Mouse (Mus musculus) 3T3-L1 (cell line): ENCODE results near the gene Sae1.
A peak's percentile ranks its signal among the peaks of the same experiment; 100 is the strongest.

Experiments
- DNase-seq: peaks from one replicate; pipeline ENCODE4 v3.0.0-alpha.2; 2015; ENCODE audit warnings: low read depth, low spot score

Sae1 gene

DNA sequence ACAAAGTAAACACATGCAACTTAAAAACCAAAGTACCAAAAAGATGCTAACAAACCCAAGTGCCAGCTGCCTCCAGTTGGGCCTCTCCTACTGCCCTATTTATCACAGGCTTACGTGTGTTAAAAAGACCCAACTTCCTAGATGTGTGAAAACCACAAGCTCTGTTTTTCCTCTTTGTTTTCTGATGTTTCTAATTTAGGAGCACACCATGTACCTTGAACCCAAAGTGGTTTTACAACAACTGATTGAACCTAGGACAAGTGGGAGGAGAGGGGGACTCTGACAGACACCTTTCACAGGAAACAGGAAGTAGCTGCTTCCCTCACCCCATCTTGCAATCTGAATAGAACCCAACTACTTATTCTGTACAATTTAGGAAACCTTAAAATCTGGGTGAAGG is 23.3 kb downstream of the Sae1 start:
- no peak for DNase-seq

DNA sequence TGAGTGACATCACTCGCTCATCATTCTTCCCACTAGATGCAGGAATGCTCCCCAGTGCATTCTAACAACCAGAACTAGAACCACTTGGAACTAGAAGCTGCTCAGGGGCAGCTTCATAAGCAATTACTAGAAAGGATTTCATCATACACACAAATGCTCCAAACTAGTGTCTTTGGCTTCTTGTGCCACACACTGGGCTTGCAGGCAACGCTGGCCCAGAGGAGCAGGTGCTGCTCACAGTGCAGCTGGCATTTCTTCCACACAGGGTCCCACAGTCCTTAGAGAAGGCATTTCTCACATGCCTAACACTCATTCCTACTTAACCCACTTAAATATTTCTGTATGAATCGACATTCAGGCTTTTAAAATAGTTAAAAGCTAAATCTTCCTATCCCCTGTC is 30.0 kb downstream of the Sae1 start:
- DNase-seq = no peak

DNA sequence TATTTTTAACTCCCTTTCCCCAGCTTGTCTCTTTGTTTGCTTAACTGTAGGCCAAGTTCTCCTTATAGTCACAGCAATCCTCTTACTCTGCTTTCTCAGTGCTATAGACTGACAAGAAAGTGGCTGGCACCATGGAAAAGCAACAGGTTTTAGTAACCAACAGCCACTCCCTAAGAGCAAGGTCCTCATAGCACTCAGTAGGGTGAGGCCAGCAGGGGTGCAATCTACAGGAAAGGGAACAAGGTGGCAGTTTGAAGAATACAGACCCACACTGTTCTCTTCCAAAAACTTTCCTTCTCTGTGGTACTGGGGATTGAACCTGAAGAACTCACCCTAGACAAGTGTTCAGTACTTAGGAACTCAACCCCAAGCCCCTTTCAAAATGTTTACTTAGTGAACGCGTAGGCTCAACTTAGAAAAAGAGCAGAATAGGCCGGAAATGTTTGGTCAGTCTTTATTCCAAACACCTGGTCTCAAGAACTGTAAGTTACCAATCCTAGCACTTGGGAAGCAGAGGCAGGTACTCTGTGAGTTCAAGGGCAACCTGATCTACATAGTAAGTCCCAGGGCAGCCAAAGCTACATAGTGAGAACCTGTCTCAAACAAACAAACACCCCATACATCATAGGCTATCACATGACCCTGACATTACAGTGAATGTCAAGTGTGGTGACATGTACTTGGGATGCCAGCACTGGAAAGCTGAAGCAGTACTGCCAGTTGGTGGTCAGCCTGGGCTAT is 31.6 kb downstream of the Sae1 start:
- no peak for DNase-seq

DNA sequence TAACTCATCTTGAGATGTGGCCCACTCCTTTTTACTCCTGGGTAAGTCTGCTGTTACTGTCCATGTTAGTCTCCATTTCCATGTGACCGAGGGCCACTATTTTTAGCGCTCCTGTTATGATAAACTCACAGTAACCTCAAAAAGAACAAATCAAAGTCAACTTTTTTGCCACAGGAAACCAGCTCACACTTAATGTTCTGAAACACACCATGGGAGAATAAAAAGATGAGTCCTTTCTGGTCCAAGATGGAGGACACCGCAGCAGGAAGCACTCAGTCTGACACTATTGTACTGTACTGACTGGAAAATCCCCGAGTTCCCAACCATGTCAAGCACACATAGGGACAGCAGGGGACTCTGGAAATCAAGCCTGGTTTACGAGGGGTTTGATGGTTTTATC is 37.6 kb downstream of the Sae1 start:
- no peak for DNase-seq

DNA sequence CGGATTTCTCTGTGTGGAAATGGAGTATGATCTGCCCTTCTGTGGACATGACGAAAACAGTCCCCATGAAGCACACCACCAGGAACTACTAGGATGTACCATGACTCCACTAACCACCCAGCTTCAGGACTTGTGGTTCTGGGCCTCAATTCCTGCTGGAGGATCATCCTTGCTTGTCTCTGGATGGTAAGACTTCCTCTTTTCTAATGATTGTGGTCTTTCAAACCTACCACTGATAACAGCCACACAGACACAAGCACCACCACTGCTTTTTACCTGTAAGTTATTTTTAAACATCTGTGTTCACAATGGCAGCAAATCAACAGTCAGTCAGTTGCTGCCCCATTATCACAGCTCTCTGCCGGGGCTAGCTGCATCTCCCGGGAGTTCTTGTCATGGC is 42.3 kb downstream of the Sae1 start:
- DNase-seq = no peak

DNA sequence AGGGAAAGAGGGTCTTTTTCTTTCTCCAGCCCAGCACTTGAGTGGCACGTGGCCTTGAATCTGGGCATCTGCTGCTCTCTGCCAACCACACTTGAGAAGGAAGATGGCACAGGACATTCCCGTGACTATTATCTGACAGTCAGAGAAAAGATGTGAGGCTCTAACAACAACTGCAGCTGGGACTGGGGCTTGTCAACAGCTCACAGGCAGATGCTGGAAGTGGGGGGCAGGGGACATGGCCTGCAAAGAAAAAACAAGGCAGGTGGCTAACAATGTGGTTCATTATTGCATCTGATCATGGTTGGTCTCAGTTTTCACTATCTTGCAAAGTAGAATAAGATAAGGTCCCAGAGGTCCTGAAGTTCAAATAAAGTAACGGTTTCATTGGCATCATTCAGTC is 43.0 kb downstream of the Sae1 start:
- no peak for DNase-seq

DNA sequence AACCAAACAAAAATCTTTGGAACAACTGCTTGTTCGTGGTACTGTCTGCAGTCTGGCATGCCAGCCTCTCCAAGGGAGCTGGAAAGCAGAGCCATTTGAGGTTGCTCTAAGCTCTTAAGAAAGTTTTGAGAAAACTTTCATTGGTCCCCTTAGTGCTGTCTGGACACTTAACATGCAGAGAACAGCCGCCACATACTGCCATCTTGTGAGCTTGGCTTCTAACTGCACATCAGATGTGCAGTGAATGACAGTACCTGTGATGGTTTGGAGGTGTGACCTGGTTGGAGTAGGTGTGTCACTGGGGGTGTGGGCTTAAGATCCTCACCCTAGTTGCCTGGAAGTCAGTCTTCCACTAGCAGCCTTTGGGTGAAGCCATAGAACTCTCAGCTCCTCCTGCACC is 49.9 kb downstream of the Sae1 start:
- DNase-seq = peak; percentile 25

DNA sequence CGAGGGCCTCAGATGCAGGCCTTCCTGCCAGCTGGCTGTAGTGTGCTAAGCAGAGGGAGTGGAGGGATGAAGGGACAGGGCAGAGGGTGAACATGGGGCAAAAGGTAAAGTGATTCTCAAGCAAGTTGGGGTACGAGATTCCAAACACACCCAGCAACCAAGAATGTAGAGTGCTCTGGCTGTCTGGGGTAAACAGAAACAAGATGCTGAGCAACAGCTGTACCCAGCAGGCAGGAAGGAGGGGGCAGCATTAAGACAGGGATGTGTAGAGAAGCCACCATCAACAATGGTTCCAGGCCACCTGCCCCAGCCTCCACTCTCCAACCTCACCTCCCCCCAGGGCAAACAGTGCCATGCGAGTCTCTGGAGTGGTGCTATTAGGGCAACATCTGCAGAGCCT is 58.5 kb downstream of the Sae1 start:
- DNase-seq = no peak

DNA sequence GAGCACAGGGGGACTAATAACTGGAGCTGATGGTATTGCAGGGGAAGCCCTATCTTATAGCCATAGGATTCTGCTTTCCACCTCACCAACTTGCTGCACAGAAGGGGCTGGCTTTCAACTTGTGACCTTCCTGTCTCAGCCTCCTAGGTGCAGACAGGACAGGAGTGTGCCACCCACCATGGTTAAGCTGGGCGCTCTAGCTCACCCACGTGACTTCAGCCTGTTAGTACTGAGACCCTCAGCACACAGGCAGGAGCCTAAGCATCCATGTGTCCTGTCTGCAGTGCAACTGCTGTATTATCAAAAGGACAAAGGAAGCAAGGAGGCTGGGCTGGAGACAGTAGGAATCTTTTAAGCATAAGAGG is 61.0 kb downstream of the Sae1 start:
- DNase-seq = no peak

DNA sequence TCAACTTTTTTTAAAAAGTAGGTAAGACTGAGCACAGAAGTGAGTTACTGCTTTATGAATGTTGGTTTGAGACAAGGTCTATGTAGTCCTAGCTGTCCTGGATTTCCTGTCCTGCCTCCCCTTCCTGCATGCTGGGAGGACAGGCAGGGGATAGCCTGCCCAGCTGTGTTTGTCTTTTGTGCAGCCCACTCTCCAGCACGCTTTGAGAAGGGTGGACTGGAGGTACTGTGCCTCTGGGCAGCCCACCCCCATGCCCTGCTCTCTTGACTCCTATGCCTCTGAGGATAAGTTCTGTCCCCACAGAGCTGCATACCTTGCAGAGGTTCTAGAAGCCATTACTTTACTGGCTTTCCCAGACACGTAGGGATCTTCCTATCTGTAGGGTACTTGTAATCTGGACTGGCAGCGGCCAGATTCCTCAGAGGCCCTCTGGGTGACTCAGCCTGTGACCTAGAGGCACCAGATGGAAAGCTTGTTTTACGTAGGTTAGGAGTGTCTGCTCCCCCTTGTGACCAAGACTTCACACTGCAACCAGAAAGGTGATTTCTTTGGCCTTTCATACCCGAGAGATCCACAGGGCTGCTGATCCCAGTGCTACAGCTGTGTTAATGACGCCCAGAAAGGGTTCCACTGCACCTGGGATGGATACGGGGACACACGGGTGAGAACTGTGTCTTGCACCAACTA is 61.5 kb downstream of the Sae1 start:
- peak; percentile 95 for DNase-seq

DNA sequence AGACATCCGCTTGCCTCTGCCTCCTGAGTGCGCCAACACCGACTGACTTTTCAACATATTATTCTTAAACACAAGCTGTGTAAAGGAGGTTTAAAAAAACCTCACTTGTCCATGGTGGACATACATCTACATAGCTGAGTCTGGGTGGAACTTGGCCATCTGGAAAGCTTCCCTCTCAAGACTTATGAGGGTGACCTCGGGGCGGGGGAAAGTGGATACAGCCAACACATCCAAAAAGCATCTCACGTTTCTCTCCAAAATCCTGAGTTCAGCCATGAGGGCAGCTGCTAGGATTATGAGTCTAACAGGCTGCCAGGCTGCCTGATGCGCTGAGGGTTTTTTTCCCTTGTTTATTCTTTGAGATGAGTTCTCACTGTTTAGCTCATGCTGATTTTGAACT is 62.9 kb downstream of the Sae1 start:
- peak; percentile 60 for DNase-seq

DNA sequence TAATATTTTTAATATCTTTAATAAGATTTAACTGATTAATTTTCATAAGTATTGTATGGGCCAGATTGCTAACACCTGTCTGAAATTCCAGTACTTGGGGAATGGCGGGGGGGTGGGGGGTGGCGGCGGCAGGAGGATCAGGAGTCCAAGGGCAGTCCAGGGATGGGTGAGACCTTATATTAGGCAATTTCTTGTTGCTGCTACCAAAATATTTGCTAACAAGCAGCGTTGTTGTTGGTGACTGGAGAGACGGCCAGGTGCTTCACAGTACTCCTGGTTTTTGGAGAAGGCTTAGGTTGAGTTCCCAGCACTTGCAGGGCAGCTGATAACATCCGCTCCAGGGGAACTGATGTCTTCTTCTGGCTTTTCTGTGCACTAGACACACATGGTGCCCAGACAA is 67.1 kb downstream of the Sae1 start:
- no peak for DNase-seq

DNA sequence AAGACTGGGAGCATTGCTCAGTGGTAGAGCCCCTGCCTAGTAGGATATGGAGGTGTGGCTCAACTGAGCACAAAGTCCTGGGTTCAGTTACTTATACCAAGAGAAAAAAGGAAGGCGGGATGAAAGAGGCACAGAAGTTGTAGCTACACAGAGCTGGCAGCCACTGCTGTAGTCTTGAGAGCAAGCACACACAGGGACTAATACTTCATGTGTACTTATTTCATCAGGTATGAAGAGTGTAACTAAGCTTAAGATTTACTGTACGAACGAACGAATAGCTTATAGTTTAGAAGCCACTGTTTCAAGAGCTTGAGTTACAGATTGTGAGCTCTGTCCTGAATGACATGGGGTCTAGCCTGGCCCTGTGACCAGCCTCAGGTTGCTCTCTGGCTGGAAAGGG is 68.4 kb downstream of the Sae1 start:
- DNase-seq = no peak

DNA sequence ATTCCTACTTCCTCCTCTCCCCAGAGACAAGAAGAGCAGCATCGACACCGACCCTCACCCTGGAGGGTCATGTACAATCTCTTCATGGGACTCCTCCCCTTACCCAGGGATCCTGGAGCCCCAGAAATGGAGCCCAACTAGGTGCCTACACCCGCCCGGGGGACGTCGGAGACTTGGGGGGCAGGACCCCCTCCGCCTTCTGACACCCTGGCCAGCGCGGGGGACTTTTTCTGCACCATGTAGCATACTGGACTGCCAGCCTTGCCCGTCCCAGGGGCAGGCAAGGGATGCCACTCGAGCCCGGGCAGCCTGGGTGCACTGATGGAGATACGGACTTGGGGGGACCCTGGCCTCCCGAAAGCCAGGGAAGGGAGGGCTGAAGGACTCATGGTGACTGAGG is 70.5 kb downstream of the Sae1 start:
- DNase-seq = no peak

DNA sequence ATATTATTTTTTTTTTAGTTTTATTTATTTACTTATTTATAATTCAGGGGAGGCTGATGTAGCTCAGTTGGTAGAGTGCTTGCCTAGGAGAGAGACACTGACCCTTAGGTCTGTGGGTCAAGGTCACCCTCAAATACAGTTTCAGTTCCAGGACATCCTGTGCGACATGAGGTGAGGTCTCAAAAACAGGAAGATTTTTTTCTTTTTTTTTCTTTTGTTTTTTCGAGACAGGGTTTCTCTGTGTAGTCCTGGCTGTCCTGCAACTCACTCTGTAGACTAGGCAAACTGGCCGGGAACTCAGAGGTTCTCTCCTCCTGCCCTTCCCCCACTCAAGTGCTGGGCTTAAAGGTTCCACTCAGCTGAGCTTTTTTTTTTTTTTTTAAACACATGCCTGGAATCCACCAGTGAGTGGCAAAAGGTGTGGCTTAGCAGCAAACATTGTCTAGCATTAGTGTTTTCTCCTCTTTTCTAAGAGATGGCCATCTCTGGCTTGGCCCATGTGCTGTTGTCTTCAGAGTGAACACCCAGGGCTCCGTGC is 72.3 kb downstream of the Sae1 start:
- no peak for DNase-seq

DNA sequence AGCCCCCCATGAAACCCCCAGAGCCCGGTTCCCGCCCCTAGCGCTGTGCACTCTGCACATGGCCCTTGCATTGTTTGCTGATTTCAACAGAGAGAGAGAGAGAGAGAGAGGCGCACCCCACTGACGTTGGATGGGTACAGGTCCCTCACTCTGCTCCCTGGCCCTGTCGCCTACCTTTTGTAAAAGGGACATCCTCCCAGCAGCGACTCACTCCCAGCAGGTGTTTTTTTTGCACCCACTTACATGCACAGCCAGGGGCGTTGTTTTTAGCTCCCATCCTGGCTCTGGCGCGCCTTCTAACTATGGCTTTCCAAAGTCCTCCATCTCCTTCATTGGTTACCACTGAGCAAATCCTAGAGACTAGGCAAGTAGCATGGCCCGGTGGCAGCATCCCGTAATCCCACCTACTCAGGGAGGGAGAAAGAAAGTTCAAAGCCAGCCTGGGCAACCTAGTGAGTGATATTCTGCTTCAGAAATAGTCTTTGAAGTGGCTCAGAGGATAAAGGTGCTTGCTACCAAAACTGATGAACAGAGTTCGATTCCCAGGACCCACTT is 73.3 kb downstream of the Sae1 start:
- no peak for DNase-seq

DNA sequence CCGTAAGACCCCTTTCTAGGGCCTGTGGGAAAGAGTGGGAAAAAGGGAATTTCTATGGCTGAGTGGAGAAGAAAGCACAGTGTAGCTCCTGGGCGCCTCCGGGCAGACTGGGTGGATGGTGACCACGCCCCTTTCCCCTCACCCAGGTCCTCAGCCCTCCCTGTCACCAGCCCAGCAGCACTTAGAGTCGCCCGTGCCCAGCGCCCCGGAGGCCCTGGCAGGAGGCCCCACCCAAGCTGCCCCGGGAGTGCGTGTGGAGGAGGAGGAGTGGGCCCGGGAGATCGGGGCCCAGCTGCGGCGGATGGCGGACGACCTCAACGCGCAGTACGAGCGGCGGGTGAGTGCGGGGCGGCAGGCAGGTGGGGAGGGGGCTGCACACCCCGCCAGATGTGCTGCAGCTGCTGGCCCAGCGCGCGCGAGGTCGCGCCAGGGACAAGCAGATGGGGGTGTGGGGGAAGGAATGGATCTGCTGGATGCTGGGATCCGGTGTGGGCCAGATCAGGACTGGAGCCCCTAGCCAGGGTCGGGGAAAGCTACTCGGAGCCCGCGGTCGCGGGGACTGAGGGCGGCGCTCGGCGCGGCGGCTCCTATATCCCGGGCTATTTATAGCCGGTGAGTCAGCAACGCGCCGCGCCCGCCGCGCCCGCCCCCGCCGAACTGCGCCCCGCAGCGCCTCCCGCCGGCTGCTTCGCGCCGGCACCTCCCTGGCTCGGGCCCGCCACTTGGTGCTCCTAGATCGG is 74.0 kb downstream of the Sae1 start:
- peak; percentile 76 for DNase-seq

DNA sequence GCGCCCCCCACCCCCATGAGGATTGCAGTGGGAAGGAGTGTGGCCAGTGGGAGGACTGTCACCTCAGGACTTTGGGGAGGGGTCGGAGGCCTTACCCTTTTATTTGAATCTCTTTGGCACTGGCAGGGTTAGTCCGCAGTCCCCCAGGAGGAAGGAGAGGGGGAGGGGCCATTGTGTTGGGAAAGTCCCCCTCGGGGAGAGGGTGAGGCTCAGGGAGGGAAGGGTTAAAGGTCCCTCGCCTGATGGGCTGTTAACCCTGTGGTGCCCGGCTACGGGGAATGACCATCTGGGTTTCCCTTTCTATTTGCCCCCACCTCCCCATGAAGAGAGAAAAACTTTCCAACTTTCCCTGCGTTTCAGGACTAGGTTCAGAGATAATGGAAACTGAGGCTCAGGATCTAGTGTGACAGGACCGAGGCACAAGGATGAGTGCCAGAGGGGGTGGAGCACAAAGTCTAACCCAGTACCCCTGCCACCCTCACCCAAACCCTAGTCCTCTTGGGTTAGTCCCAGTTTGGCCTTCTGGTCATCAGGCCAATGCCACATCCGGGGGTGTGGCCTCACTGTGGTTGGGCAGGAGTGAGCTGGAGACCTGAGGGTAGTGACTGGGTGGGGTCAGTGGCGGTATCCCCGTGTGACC is 74.8 kb downstream of the Sae1 start:
- DNase-seq = peak; percentile 90

DNA sequence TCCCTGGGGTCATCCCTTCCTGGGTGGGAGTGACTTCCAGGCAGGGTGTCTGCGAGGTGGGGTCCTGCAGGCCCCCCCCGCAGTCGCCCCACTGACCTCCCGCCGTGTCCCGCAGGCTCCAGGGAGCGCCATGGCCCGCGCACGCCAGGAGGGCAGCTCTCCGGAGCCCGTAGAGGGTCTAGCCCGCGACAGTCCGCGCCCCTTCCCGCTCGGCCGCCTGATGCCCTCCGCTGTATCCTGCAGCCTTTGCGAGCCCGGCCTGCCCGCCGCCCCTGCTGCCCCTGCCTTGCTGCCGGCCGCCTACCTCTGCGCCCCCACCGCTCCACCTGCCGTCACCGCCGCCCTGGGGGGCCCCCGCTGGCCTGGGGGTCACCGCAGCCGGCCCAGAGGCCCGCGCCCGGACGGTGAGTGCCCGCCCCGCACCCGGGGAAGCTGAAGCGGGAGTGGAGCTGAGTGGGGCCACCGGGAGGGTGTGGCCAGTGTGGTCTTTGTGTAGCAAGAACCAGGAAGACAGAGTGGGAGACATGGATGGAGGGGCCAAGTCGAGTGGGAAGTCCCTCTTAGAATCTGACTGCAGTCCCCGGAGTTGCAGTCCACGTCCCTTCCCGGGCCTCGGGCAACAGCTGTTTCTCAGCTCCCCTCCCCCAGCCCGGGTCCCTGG is 75.5 kb downstream of the Sae1 start:
- peak; percentile 72 for DNase-seq

DNA sequence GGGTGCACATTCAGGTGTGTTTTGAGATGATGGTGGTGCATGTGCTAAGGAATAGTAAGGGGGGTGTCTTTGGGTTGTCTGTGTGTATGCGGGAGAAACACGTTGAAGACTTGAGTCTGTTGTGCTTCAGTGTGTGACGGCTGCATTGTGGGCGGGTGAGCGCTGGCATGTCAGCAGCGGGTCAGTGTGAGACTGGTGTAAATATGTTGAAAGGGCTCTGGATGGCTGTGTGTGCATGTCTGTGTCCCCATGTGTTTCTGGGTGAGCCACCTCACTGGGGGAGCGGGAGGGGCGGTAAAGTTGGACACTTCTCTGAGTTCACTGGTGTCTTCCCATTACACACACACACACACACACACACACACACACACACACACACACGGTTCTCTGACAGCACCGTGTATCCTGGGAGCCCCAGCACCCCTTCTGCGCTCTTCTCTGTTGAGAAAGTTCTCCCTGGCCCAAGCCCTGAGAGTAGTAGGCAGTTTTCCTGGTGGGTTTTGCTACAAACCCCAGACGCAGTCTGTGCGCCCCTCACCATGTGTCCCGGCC is 76.1 kb downstream of the Sae1 start:
- DNase-seq = peak; percentile 71
